Mouse (Mus musculus) liver, embryonic 14.5 days (tissue): ENCODE data around the gene Gm12184.

Experiments
- CTCF ChIP-seq: IDR thresholded peaks from 2 replicates; pipeline ENCODE4 v1.5.1; 2016; ENCODE audit warnings: antibody characterized with exemption, low read depth, control low read depth
- EP300 ChIP-seq: IDR thresholded peaks from 2 replicates; pipeline ENCODE4 v1.6.1; 2016; ENCODE audit warnings: antibody characterized with exemption, low read depth

DNA sequence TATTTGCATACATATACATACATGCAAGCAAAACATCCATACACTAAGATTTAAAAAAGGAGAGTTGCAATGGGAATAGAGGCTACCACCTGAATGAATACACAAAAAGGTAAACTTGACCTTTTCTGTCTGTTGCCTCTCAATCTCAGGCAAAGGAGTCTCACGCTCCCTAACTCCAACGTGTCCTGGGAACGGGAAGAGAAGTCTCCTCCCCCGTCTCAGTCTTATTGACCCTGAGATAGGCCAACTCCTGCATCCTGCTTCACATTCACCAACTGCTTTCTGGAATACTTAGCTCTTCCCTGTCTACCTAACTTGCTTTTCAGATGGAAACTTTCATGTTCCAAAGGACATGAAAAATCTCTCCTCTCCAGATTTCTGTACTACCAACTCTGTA, 17.0 kb downstream of the Gm12184 start:
- no peak for TF ChIP-seq CTCF
- TF ChIP-seq EP300 = no peak
